In the genomic region with DNA sequence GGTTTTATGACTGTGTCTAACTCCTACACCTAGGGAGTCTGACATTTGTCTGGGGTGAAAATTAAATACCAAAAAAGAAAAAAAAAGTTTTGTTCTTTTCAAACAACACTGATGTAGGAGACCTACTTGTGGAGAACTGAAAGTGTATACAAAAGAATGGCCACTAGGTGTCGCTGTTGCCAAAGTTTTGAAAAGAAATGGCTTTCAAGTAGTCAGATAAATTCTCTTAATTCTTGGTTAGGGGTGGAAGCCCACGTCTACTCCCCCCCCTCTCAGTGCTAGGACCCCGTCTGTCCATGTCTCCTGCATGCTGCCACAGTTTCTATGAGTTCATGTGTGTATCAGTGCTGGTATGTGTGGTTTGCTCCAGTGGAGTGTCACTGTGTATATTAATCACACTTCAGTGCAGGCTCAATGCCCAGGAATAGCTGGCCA, we compare ENCODE assay signal across 1 mouse cellular context.
TF ChIP-seq lines count a peak whose summit lies in the region.

No protein-coding gene starts in this region.

TF ChIP-seq in CH12.LX, 34 proteins besides CTCF, POLR2A, EP300 and RAD21 (continued from another document):
- TF ChIP-seq MYC (IDR thresholded peaks at IDR 0.05; ENCODE audit: low read depth, low read length), result no peak
- no peak for TF ChIP-seq ETS1 (conservative IDR thresholded peaks at IDR 0.05; ENCODE audit: low read depth, low read length)
